Mouse (Mus musculus) bone marrow, adult 2 months (tissue): ENCODE measurements around the gene Ttc7b.

ENCODE experiments used
- CTCF ChIP-seq: fragments of 200-500 bp; IDR thresholded peaks from 2 replicates; pipeline ENCODE4 v1.5.1; 2011; ENCODE audit warnings: low read length, control low read depth; ENCODE audit not compliant: control insufficient read depth, insufficient read depth
- POLR2A ChIP-seq: fragments of 200-500 bp; IDR thresholded peaks from 2 replicates; pipeline ENCODE4 v1.6.1; 2011; ENCODE audit warnings: low read depth, mild to moderate bottlenecking, control low read depth, low read length, borderline replicate concordance; ENCODE audit not compliant: control insufficient read depth

DNA sequence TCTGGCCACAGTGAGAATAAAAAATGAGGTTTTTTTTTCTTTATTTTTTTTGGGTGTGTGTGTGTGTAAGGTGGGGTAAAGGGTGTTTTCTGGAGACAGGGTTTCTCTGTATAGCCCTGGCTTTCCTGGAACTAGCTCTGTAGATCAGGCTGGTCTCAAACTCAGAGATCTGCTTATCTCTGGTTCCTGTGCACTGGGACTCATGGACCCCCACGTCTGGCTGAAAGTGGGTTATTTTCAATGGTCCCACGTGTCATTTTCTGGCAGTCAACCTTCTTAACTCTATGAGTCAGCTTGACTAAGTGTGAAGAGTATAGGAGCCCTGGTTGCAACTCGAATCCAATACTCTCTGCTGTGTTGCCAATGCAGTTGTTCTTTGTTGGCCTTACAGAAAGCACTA is 127.1 kb downstream of the Ttc7b start:
- no peak for TF ChIP-seq CTCF
- no peak for TF ChIP-seq POLR2A
